Mouse (Mus musculus): ENCODE data around the gene Zpr1. TPM values are rescaled to one million over a fixed set of nuclear protein-coding genes. Genes with fewer than 3 reads are reported as not detected.

Gene Zpr1
- 15.4 and 16.2 TPM in 2 replicates for polyA plus RNA-seq (2012; rRNA removed)

DNA sequence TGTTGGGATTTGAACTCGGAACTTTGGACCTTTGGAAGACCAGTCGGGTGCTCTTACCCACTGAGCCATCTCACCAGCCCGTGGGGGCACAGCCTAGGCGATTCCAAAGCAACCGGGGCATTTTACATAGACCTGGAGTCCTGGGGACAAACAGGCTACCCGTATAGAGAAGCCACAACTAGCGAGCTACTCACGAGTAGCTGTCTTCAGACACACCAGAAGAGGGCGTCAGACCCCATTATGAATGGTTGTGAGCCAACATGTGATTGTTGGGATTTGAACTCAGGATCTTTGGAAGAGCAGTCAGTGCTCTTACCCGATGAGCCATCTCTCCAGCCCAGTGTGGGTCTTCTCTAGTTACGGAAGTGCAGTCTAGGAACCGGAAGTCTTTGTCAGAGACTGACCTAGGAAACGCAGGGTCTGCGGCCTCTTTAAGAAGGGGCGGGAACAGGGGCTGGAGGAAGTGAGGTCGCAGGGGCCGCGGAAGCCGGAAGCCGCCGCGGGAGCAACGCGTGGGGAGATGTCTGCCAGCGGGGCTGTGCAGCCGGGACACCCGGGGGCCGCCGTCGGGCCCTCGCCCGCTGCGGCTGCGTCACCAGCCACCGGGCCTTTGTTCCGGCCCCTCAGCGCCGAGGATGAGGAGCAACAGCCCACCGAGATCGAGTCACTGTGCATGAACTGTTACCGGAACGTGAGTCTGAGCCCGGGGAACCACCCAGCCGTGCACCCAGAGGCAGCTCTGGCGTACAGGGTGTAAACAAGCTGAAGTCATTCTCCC is at the start of gene Zpr1:
Zpr1 (plus strand) TSS at position 388 of the 778 bp plus-strand sequence.
- Histone ChIP-seq H3K4me3 (replicated peaks; ENCODE audit: extremely low read depth, low read depth, low read length) (peak within 1 kb of the TSS; percentile 94), H3K4me1 (ENCODE audit: control insufficient read depth, insufficient read depth, low read length) (peaks cover 6% of the 10 kb centered on the region)
- DNase-seq: peak; percentile 84
- WGBS: 4% methylated on average over 45 of the region's 45 CpGs
- TF ChIP-seq CTCF (IDR thresholded peaks at IDR 0.05; ENCODE audit: insufficient read depth, low read length): no peak
- peak; percentile 49; the same call in 1 of the 2 replicates for TF ChIP-seq POLR2A (IDR thresholded peaks at IDR 0.05; ENCODE audit: borderline replicate concordance, extremely low read depth, low read depth, low read length)

DNA sequence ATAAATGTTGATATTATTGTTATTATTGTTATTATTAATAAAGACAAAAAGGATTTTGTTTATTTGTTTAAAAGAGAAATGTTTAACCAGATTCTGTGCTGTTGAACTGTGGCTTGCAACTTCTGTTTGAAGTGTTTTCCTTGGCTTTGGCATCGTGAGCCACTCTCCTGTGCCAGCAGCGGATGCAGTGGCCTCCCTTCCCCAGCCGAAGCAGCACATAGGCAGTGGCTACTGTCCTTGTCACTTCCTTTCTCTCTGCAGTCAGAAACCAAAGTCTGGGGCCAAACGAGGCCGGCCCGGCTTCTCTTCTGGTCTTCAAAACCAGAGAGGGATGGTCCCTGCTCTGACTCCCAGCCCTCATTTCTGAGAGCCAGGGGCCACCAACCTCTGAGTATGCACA is 49.8 kb upstream of the Zpr1 start:
- whole genome bisulfite sequencing: 45% methylated on average over 6 of the region's 6 CpGs
- no peaks in the 10 kb centered on the region for H3K4me1 ChIP-seq (ENCODE audit: control insufficient read depth, insufficient read depth, low read length)
- no peak overlapping the region for H3K4me3 ChIP-seq (replicated peaks; ENCODE audit: extremely low read depth, low read depth, low read length)
- no peak for DNase-seq
- TF ChIP-seq CTCF (IDR thresholded peaks at IDR 0.05; ENCODE audit: insufficient read depth, low read length) (no peak), POLR2A (IDR thresholded peaks at IDR 0.05; ENCODE audit: borderline replicate concordance, extremely low read depth, low read depth, low read length) (no peak)

DNA sequence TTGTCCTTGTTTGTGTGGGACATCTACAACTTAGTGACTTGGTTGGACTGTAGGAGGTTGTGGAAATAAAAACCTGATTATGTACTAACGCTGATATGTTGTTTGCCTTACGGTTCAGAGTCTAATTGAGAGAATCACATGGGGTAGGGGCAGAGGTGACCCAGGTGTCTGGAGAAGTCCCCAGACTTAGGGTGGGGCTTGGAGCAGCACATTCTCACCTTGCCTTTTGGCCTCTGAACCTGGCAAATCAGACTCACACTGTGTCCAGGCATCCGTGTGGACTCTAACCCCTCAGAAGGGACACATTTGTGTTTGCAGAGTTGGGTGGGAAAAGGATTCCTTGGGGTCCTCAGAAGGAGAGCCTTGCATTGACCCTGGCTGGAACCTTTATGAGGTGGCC is 48.8 kb upstream of the Zpr1 start:
- no peak overlapping the region for H3K4me3 ChIP-seq (replicated peaks; ENCODE audit: extremely low read depth, low read depth, low read length)
- WGBS: 86% methylated on average over 3 of the region's 3 CpGs
- no peak for DNase-seq
- no peak for TF ChIP-seq CTCF (IDR thresholded peaks at IDR 0.05; ENCODE audit: insufficient read depth, low read length)
- TF ChIP-seq POLR2A (IDR thresholded peaks at IDR 0.05; ENCODE audit: borderline replicate concordance, extremely low read depth, low read depth, low read length): no peak
- no peaks in the 10 kb centered on the region for H3K4me1 ChIP-seq (ENCODE audit: control insufficient read depth, insufficient read depth, low read length)

DNA sequence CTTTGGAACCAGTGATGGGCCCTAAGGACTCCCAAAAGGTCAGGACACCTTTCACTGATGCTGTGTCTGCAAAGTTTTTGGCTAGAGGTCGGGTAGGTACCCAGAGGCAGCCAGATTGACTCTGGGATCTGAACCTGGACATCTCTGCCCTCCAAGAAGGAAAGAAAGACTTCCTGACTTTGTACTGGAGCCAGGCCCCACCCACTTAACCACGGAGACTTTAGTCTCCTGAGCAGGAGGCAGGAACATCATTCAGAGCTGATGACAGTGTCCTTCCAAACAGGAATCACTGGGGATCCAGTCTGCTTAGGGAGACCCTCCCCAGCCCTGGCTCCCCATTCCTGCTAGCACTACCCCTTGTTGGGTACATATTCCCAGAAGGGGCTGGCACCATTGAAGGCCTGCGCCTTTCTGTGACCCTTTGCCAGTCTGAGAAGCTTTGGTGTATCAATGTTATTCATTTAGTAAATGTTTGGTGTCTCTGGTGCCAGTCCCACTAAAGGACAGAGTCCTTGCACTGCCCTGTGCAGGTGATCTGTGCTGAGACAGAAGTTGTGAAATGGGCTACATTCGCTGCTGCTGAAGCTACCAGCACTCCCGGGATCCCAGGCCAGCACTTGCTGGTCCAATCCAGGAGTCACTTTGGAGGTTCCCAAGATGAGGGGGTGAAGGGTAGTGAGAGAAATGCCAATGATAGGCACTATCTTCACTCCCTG is 47.8 kb upstream of the Zpr1 start:
- H3K4me3 ChIP-seq (replicated peaks; ENCODE audit: extremely low read depth, low read depth, low read length): no peak overlapping the region
- H3K4me1 ChIP-seq (ENCODE audit: control insufficient read depth, insufficient read depth, low read length): peaks cover 2% of the 10 kb centered on the region; the same call in 1 of the 2 replicates
- WGBS: 59% methylated on average over 5 of the region's 5 CpGs
- TF ChIP-seq CTCF (IDR thresholded peaks at IDR 0.05; ENCODE audit: insufficient read depth, low read length): no peak
- TF ChIP-seq POLR2A (IDR thresholded peaks at IDR 0.05; ENCODE audit: borderline replicate concordance, extremely low read depth, low read depth, low read length): no peak
- DNase-seq: no peak

DNA sequence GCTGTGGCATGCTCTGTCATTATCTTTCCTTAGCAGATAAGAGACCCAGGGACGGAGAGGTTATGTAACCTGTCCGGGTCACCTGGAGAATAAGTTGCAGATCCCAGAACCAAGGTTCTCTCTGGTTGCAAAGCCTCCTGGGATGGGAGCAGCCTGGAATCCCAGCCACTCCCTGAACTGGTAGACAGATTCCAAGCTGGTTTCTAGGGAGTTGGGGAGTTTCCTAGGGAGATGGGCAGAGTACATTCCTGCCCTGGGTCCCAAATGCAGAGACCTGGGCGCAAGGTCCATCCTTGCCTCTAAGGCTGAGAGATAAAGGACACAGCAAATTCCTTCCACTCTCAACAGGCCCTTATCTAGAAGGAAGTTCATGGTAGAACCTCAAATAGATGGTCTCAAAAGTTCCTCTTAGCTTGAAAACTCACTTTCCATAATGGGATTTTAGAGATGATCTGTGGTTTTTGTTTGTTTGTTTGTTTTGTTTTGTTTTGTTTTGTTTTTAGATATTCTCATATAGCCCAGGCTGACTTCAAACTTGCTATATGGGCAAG is 45.7 kb upstream of the Zpr1 start:
- TF ChIP-seq CTCF (IDR thresholded peaks at IDR 0.05; ENCODE audit: insufficient read depth, low read length) (no peak), POLR2A (IDR thresholded peaks at IDR 0.05; ENCODE audit: borderline replicate concordance, extremely low read depth, low read depth, low read length) (no peak)
- peaks cover 3% of the 10 kb centered on the region; the same call in 1 of the 2 replicates for H3K4me1 ChIP-seq (ENCODE audit: control insufficient read depth, insufficient read depth, low read length)
- 73% methylated on average over 3 of the region's 3 CpGs for WGBS

DNA sequence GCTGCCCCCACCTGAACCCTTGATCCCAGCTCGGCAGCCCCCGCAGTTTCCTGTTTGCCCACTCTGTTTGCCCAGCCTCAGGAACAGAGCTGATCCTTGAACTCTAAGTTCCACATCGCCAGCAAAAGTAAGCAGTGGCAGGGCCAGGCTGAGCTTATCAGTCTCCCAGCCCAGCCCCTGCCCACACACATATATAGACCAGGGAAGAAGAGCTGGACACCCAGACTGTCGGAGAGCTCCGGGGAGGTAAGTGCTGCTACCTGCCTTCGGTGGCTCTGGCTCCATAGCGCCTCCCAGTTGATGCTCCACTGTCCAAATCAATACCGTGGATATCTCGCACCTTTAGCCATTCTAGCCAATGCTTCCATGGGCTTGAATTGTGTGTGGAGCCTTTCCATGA is 44.4 kb upstream of the Zpr1 start, which contains the start of gene Apoa1:
Apoa1 (plus strand) TSS at position 90 of the 400 bp plus-strand sequence.
- 42% methylated on average over 9 of the region's 9 CpGs for WGBS

More for the DNA sequence above, 45.7 kb upstream of the Zpr1 start:
- no peak overlapping the region for H3K4me3 ChIP-seq (replicated peaks; ENCODE audit: extremely low read depth, low read depth, low read length)
- no peak for DNase-seq

DNA sequence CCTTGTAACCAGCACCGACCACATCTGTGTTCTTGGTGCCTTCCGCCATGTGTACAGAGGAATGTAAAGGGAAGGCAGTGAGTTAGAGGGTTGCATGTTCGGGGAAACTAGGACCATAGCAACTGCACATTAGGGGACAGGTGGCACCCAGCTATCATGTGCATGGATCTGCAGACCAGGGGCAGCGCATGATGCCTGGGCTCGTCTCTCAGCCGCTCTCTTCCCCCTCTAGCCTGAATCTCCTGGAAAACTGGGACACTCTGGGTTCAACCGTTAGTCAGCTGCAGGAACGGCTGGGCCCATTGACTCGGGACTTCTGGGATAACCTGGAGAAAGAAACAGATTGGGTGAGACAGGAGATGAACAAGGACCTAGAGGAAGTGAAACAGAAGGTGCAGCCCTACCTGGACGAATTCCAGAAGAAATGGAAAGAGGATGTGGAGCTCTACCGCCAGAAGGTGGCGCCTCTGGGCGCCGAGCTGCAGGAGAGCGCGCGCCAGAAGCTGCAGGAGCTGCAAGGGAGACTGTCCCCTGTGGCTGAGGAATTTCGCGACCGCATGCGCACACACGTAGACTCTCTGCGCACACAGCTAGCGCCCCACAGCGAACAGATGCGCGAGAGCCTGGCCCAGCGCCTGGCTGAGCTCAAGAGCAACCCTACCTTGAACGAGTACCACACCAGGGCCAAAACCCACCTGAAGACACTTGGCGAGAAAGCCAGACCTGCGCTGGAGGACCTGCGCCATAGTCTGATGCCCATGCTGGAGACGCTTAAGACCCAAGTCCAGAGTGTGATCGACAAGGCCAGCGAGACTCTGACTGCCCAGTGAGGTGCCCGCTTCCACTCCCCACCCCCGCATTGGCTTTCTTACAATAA is 43.1 kb upstream of the Zpr1 start:
- peak; percentile 72 for DNase-seq
- 16% methylated on average over 37 of the region's 37 CpGs for WGBS
- TF ChIP-seq CTCF (IDR thresholded peaks at IDR 0.05; ENCODE audit: insufficient read depth, low read length): peak; percentile 59
- no peak for TF ChIP-seq POLR2A (IDR thresholded peaks at IDR 0.05; ENCODE audit: borderline replicate concordance, extremely low read depth, low read depth, low read length)
- H3K4me1 ChIP-seq (ENCODE audit: control insufficient read depth, insufficient read depth, low read length): peaks cover 3% of the 10 kb centered on the region; the same call in 1 of the 2 replicates
- H3K4me3 ChIP-seq (replicated peaks; ENCODE audit: extremely low read depth, low read depth, low read length): peak overlapping the region; percentile 33

More for the DNA sequence above, 44.4 kb upstream of the Zpr1 start, which contains the start of gene Apoa1:
- Histone ChIP-seq H3K4me3 (replicated peaks; ENCODE audit: extremely low read depth, low read depth, low read length) (no peak within 1 kb of the TSS), H3K4me1 (ENCODE audit: control insufficient read depth, insufficient read depth, low read length) (peaks cover 3% of the 10 kb centered on the region; the same call in 1 of the 2 replicates)
- DNase-seq: no peak
- no peak for TF ChIP-seq POLR2A (IDR thresholded peaks at IDR 0.05; ENCODE audit: borderline replicate concordance, extremely low read depth, low read depth, low read length)
- no peak for TF ChIP-seq CTCF (IDR thresholded peaks at IDR 0.05; ENCODE audit: insufficient read depth, low read length)

DNA sequence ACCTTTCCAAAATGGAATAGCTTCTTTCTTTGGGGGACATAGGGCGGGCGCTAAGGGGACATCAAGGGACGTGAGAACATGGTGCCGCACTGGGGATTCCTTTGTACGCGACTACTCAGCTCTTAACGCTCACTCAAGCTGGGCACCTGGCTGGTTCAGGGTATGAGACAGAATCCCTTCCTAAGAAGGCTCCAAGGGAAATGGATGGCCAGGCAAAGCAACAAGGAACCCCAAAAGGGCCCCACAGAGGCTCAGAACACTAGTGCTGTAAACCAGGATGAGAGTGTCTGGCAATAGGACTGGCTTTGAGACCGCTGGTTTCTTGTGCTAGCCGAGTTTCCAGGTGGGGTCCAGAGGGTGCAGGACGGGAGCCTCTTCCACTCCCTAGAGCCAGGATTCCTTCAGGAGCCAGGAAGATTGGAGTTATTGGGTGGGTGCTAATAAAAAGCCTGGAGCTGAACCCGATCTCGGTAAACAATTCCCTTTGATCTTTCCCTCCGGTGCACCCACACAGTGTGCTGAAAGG is 42.4 kb upstream of the Zpr1 start:
- no peak overlapping the region for H3K4me3 ChIP-seq (replicated peaks; ENCODE audit: extremely low read depth, low read depth, low read length)
- WGBS: 28% methylated on average over 13 of the region's 13 CpGs
- no peak for DNase-seq
- no peak for TF ChIP-seq CTCF (IDR thresholded peaks at IDR 0.05; ENCODE audit: insufficient read depth, low read length)
- no peak for TF ChIP-seq POLR2A (IDR thresholded peaks at IDR 0.05; ENCODE audit: borderline replicate concordance, extremely low read depth, low read depth, low read length)
- H3K4me1 ChIP-seq (ENCODE audit: control insufficient read depth, insufficient read depth, low read length): peaks cover 3% of the 10 kb centered on the region; the same call in 1 of the 2 replicates
